In the genomic region with DNA sequence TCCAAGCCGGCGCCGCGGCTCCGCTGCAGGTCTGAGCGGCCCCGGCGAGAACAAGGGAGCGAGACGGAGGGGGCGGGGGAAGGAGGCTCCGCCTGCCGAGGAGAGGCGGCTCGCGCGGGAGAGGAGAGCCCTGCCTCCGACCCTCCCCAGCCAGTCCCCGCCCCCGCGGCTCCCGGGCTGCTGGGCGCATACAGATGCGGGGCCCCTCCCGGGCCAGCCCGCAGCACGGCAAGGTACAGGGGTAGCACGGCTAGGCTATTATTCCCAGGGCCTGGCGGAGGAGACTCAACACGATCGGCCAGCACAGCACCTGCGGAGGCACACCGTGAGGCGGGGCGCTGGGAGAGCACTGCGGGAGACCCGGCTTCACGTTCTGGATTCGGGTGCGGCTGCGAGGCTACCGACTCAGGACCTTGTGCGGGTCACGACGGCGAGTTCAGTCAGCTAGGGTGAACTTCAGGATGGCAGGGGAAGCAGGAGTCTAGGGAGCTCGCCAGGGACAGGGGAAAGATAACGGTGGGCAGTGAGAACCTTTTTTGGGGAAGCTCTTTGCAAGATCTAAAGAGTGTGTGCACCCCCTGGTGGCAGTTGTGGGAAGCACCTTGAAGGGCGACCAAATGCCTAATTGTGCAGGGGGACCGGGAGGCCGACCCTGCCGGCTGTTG, we compare ENCODE assay signal across 8 mouse cellular contexts. TPM values are rescaled to one million over a fixed set of nuclear protein-coding genes. Genes with fewer than 3 reads are reported as not detected.
DNase-seq lines count a peak whose midpoint lies in the region; ATAC-seq and TF ChIP-seq lines count a peak whose summit lies in the region.

A gene (minus strand): TSS at position 60 of the 665 bp plus-strand sequence.

- no peaks in the 10 kb centered on the region for H3K9me3 ChIP-seq in heart, embryonic 10.5 days
- H3K9me3 ChIP-seq in kidney, embryonic 14.5 days (ENCODE audit: control insufficient read depth, low read length): no peaks in the 10 kb centered on the region
- no peaks in the 10 kb centered on the region for H3K9me3 ChIP-seq in limb, embryonic 14.5 days (ENCODE audit: control insufficient read depth, low read length)
- H3K9me3 ChIP-seq in midbrain, embryonic 16.5 days (replicated peaks; ENCODE audit: control insufficient read depth, low read length, poor library complexity, severe bottlenecking): no peaks in the 10 kb centered on the region

- peak; percentile 89 for DNase-seq in brain, adult 2 months (ENCODE audit: low read depth, low spot score)
- peak; percentile 94 for DNase-seq in heart, embryonic 10.5 days (ENCODE audit: low spot score)
- DNase-seq in limb, embryonic 14.5 days (ENCODE audit: low spot score): peak; percentile 88
- peak; percentile 65 to 86 for DNase-seq in spleen, adult 2 months (ENCODE audit: low read depth in 1 of 2, low spot score in 2 of 2)

- TF ChIP-seq CTCF in C2C12 (IDR thresholded peaks at IDR 0.05; ENCODE audit: control insufficient read depth, insufficient read depth, insufficient read length): peak; percentile 59
- TF ChIP-seq CTCF in embryonic fibroblast, embryonic 13.5 days (IDR thresholded peaks at IDR 0.05; ENCODE audit: borderline replicate concordance, insufficient read depth, low read length): peak; percentile 64; the same call in 1 of the 2 replicates
- TF ChIP-seq CTCF in spleen, adult 2 months (IDR thresholded peaks at IDR 0.05; ENCODE audit: extremely low read depth, insufficient read depth, insufficient read length, insufficient replicate concordance): peak; percentile 74; the same call in 1 of the 2 replicates

- H3K79me3 ChIP-seq in C2C12 (ENCODE audit: low read depth): no peaks in the 10 kb centered on the region

- peak within 1 kb of the TSS; percentile 36 for H3K4me3 ChIP-seq in C2C12 (ENCODE audit: insufficient read depth, poor library complexity, severe bottlenecking)
- H3K4me3 ChIP-seq in embryonic fibroblast, embryonic 13.5 days (ENCODE audit: insufficient read depth, low read length): peak within 1 kb of the TSS; percentile 46
- H3K4me3 ChIP-seq in heart, embryonic 10.5 days: peak within 1 kb of the TSS; percentile 84
- H3K4me3 ChIP-seq in kidney, embryonic 14.5 days (ENCODE audit: low read length): peak within 1 kb of the TSS; percentile 65
- H3K4me3 ChIP-seq in limb, embryonic 14.5 days (replicated peaks; ENCODE audit: low read length): peak within 1 kb of the TSS; percentile 77
- H3K4me3 ChIP-seq in midbrain, embryonic 16.5 days (ENCODE audit: low read depth, low read length): peak within 1 kb of the TSS; percentile 82
- H3K4me3 ChIP-seq in spleen, adult 2 months (ENCODE audit: extremely low read depth, insufficient read depth, insufficient read length): peak within 1 kb of the TSS; percentile 76

- peaks cover 43% of the 10 kb centered on the region for H3K36me3 ChIP-seq in C2C12 (ENCODE audit: control insufficient read depth, insufficient read depth)
- peaks cover 68% of the 10 kb centered on the region for H3K36me3 ChIP-seq in heart, embryonic 10.5 days
- peaks cover 62% of the 10 kb centered on the region for H3K36me3 ChIP-seq in kidney, embryonic 14.5 days (ENCODE audit: control insufficient read depth, insufficient read depth, low read length)
- peaks cover 66% of the 10 kb centered on the region for H3K36me3 ChIP-seq in limb, embryonic 14.5 days (ENCODE audit: control insufficient read depth, insufficient read depth, low read length)
- peaks cover 43% of the 10 kb centered on the region for H3K36me3 ChIP-seq in midbrain, embryonic 16.5 days (ENCODE audit: control insufficient read depth, insufficient read depth, low read length)
- H3K36me3 ChIP-seq in spleen, adult 2 months (ENCODE audit: control insufficient read depth, insufficient read depth, low read length): peaks cover 40% of the 10 kb centered on the region

- H3K4me2 ChIP-seq in kidney, embryonic 14.5 days (replicated peaks; ENCODE audit: low read depth, low read length): peak within 1 kb of the TSS; percentile 95
- H3K4me2 ChIP-seq in limb, embryonic 14.5 days (replicated peaks; ENCODE audit: low read depth, low read length, severe bottlenecking): peak within 1 kb of the TSS; percentile 88
- H3K4me2 ChIP-seq in midbrain, embryonic 16.5 days (ENCODE audit: low read length): peak within 1 kb of the TSS; percentile 63

- H3K9ac ChIP-seq in kidney, embryonic 14.5 days (ENCODE audit: low read depth, low read length): peak within 1 kb of the TSS; percentile 76
- peak within 1 kb of the TSS; percentile 81 for H3K9ac ChIP-seq in limb, embryonic 14.5 days (ENCODE audit: low read depth, low read length, severe bottlenecking)
- peak within 1 kb of the TSS; percentile 100 for H3K9ac ChIP-seq in midbrain, embryonic 16.5 days (ENCODE audit: low read depth, low read length)

- WGBS in heart, embryonic 10.5 days: under 1% methylated on average over 51 of the region's 52 CpGs
- under 1% methylated on average over 44 of the region's 52 CpGs for WGBS in kidney, embryonic 14.5 days
- WGBS in limb, embryonic 14.5 days: under 1% methylated on average over 38 of the region's 52 CpGs
- WGBS in midbrain, embryonic 16.5 days: under 1% methylated on average over 50 of the region's 52 CpGs
- WGBS in spleen, adult 2 months: under 1% methylated on average over 51 of the region's 52 CpGs

- H3K79me2 ChIP-seq in C2C12 (ENCODE audit: control insufficient read depth, insufficient read depth): no peaks in the 10 kb centered on the region

- no peaks in the 10 kb centered on the region for H3K27me3 ChIP-seq in C2C12 (ENCODE audit: control insufficient read depth, insufficient read depth, insufficient read length)
- no peaks in the 10 kb centered on the region for H3K27me3 ChIP-seq in heart, embryonic 10.5 days (ENCODE audit: insufficient read depth, poor library complexity, severe bottlenecking)
- H3K27me3 ChIP-seq in kidney, embryonic 14.5 days (ENCODE audit: control insufficient read depth, insufficient read depth, low read length): no peaks in the 10 kb centered on the region
- no peaks in the 10 kb centered on the region for H3K27me3 ChIP-seq in limb, embryonic 14.5 days (ENCODE audit: control insufficient read depth, insufficient read depth, low read length)
- H3K27me3 ChIP-seq in midbrain, embryonic 16.5 days (ENCODE audit: control insufficient read depth, insufficient read depth, low read depth, low read length): no peaks in the 10 kb centered on the region
- no peaks in the 10 kb centered on the region for H3K27me3 ChIP-seq in spleen, adult 2 months (ENCODE audit: control insufficient read depth, insufficient read depth, low read length)

- peak within 1 kb of the TSS; percentile 89 for H3ac ChIP-seq in C2C12 (ENCODE audit: control insufficient read depth, insufficient read length, low read depth)

- peaks cover 8% of the 10 kb centered on the region; the same call in 1 of the 2 replicates for H3K4me1 ChIP-seq in embryonic fibroblast, embryonic 13.5 days (ENCODE audit: control insufficient read depth, insufficient read depth, low read length)
- peaks cover 36% of the 10 kb centered on the region for H3K4me1 ChIP-seq in heart, embryonic 10.5 days
- H3K4me1 ChIP-seq in kidney, embryonic 14.5 days (ENCODE audit: control insufficient read depth, insufficient read depth, low read length): peaks cover 10% of the 10 kb centered on the region; the same call in 1 of the 2 replicates
- H3K4me1 ChIP-seq in limb, embryonic 14.5 days (ENCODE audit: control insufficient read depth, insufficient read depth, low read length): peaks cover 10% of the 10 kb centered on the region
- H3K4me1 ChIP-seq in midbrain, embryonic 16.5 days (ENCODE audit: control insufficient read depth, insufficient read depth, low read length): peaks cover 18% of the 10 kb centered on the region
- peaks cover 7% of the 10 kb centered on the region for H3K4me1 ChIP-seq in spleen, adult 2 months (ENCODE audit: control insufficient read depth, insufficient read depth, insufficient read length)

- no peak within 1 kb of the TSS for H3K27ac ChIP-seq in embryonic fibroblast, embryonic 13.5 days (ENCODE audit: insufficient read depth, low read length)
- H3K27ac ChIP-seq in heart, embryonic 10.5 days: peak within 1 kb of the TSS; percentile 91
- H3K27ac ChIP-seq in kidney, embryonic 14.5 days (ENCODE audit: low read depth, low read length): peak within 1 kb of the TSS; percentile 57
- H3K27ac ChIP-seq in limb, embryonic 14.5 days (replicated peaks; ENCODE audit: low read depth, low read length): peak within 1 kb of the TSS; percentile 63
- peak within 1 kb of the TSS; percentile 93 for H3K27ac ChIP-seq in midbrain, embryonic 16.5 days (ENCODE audit: low read length)
- no peak within 1 kb of the TSS; the same call in 1 of the 2 replicates for H3K27ac ChIP-seq in spleen, adult 2 months (ENCODE audit: insufficient read depth, low read length)

- peak; percentile 70 for TF ChIP-seq POLR2A in embryonic fibroblast, embryonic 13.5 days (IDR thresholded peaks at IDR 0.05; ENCODE audit: low read depth, low read length)
- peak; percentile 81; the same call in 1 of the 2 replicates for TF ChIP-seq POLR2A in limb, embryonic 14.5 days (IDR thresholded peaks at IDR 0.05; ENCODE audit: borderline replicate concordance, extremely low read depth, insufficient read depth, insufficient read length)
- TF ChIP-seq POLR2A in spleen, adult 2 months (IDR thresholded peaks at IDR 0.05; ENCODE audit: low read depth, low read length): no peak

- ATAC-seq in kidney, embryonic 14.5 days (ENCODE audit: low FRiP score, low TSS enrichment): peak; percentile 93
- peak; percentile 92 for ATAC-seq in limb, embryonic 14.5 days (ENCODE audit: low FRiP score, low read depth)
- ATAC-seq in midbrain, embryonic 16.5 days: peak; percentile 93

TF ChIP-seq in C2C12, 6 proteins besides CTCF, POLR2A, EP300 and RAD21:
- TF ChIP-seq CEBPB (IDR thresholded peaks at IDR 0.05; ENCODE audit: low read depth): no peak
- no peak for TF ChIP-seq USF1 (IDR thresholded peaks at IDR 0.05; ENCODE audit: low read depth)
- no peak for TF ChIP-seq FOSL1 (IDR thresholded peaks at IDR 0.05; ENCODE audit: insufficient read depth, low read length, poor library complexity, severe bottlenecking)
- TF ChIP-seq MYOD1 (IDR thresholded peaks at IDR 0.05; ENCODE audit: control insufficient read depth, insufficient read length, low read depth): no peak
- TF ChIP-seq MAX (IDR thresholded peaks at IDR 0.05): no peak
- no peak for TF ChIP-seq MYOG (IDR thresholded peaks at IDR 0.05; ENCODE audit: control insufficient read depth, extremely low read depth, insufficient read length)

RNA-seq across cellular contexts. Expression of the gene that starts here (rescaled TPM):
- polyA plus RNA-seq in C2C12 (2012; fragmentation: generic; extraction: Trizol): 4.6 TPM
- polyA plus RNA-seq in embryonic fibroblast, embryonic 13.5 days (2011; ENCODE audit: insufficient read length, low read depth, missing spikeins): 3.4 and 5.3 TPM in 2 replicates
- polyA plus RNA-seq in heart, embryonic 10.5 days (2016; fragmentation: Nextera tagmentation; extraction: Ambion mirVana): 2.5 and 4.4 TPM in 2 replicates
- 5.0 and 5.7 TPM in 2 replicates for polyA plus RNA-seq in kidney, embryonic 14.5 days (2014; fragmentation: Nextera tagmentation; extraction: Ambion mirVana)
- 50.0 and 74.9 TPM in 2 replicates for polyA plus RNA-seq in limb, embryonic 14.5 days (2012; rRNA removed)
- polyA plus RNA-seq in limb, embryonic 14.5 days (2014; fragmentation: Nextera tagmentation; extraction: Ambion mirVana): 5.7 and 6.4 TPM in 2 replicates
- polyA plus RNA-seq in midbrain, embryonic 16.5 days (2015; fragmentation: Nextera tagmentation; extraction: Ambion mirVana): 9.6 and 11.2 TPM in 2 replicates
- 7.3 and 10.8 TPM in 2 replicates for polyA plus RNA-seq in spleen, adult 2 months (2012; rRNA removed)

Comparison
In these comparisons a context has a peak if more than half of its experiments do, and no peak if none do; other contexts are left out.
1. H3K27ac ChIP-seq: peak in heart, embryonic 10.5 days (single experiment), kidney, embryonic 14.5 days (single experiment), limb, embryonic 14.5 days (single experiment) and midbrain, embryonic 16.5 days (single experiment); none in embryonic fibroblast, embryonic 13.5 days (single experiment) and spleen, adult 2 months (single experiment).
2. Peak in every context shown above with its lines, with median percentiles within 50 percentile points of each other: H3K4me3 ChIP-seq, CTCF ChIP-seq, DNase-seq, ATAC-seq, H3K4me2 ChIP-seq and H3K9ac ChIP-seq.